Mouse (Mus musculus) bone marrow macrophage, adult 2 months (primary cell): ENCODE measurements around the gene Gm3636.
"Not testable (repeated sequence)": the region's sequence is repeated elsewhere in the genome, so short reads cannot be mapped to it uniquely, and the experiment has no call there.

Experiments used
- CTCF ChIP-seq: IDR thresholded peaks from 2 replicates; pipeline ENCODE4 v1.5.1; 2012; ENCODE audit warnings: low read depth, mild to moderate bottlenecking, low read length, moderate library complexity
- POLR2A ChIP-seq: IDR thresholded peaks from 2 replicates; pipeline ENCODE4 v1.6.1; 2012; ENCODE audit warnings: mild to moderate bottlenecking, low read depth, low read length, borderline replicate concordance

DNA sequence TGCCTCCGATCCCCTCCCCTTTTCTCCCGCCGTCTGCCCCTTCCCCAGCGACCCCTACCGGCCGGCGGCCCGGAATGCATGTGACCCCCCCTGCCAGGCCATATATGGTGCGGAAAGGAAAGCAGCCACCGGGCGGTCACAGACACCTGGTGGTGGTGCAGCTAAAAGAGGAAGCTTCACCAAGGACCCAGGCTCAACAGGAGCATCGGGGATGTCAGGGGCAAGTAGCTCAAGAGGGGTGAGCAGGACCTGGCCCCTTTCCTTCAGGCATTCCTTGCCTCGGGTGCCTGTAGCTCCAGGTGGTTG is 15.1 kb upstream of the Gm3636 start:
- not testable (repeated sequence) for TF ChIP-seq CTCF, POLR2A
